Mouse (Mus musculus): ENCODE data around the gene Tmco5. TPM values are rescaled to one million over a fixed set of nuclear protein-coding genes. Genes with fewer than 3 reads are reported as not detected.

The Tmco5 gene
- polyA plus RNA-seq, 1 experiment from 2014 or later = not detected

- no peaks in the 10 kb centered on the region for H3K27me3 ChIP-seq (ENCODE audit: control insufficient read depth, insufficient read depth, low read length)
- no peak overlapping the region for H3K4me3 ChIP-seq (ENCODE audit: low read depth, low read length)
- H3K9me3 ChIP-seq (ENCODE audit: control insufficient read depth, low read length) = no peaks in the 10 kb centered on the region
- H3K27ac ChIP-seq (ENCODE audit: low read depth, low read length) = no peak overlapping the region
- no peaks in the 10 kb centered on the region for H3K4me1 ChIP-seq (replicated peaks; ENCODE audit: control insufficient read depth, insufficient read depth, low read length)
- no peak for DNase-seq (ENCODE audit: low spot score)
- no peak overlapping the region for H3K4me2 ChIP-seq (replicated peaks; ENCODE audit: low read depth, low read length)
- no peak overlapping the region for H3K9ac ChIP-seq (ENCODE audit: low read depth, low read length)
- ATAC-seq (ENCODE audit: low FRiP score) = no peak
- no peaks in the 10 kb centered on the region for H3K36me3 ChIP-seq (ENCODE audit: control insufficient read depth, insufficient read depth, low read length)
These were observed 56.3 kb downstream of the Tmco5 start for GRCm38 (mm10) chr2:116934776-116935175.

DNA sequence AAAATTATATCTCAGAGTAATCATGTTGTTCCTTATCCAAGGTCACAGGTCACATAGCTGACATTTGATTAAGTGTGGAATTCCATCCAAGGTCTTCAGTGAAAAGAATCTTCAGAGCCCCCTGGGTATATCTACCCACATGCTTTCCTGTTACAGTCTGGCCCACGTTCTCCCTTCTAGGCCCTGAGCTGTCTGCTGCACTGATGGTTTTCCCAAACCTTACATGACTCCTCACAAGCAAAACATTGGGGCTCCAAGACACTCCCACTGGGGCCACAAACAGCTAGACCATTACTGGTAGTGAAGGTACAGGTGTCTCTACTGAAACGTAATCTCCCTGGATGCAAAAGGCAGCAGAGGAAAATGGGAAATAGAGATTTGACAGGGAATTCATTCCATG, 57.9 kb downstream of the Tmco5 start:
- no peaks in the 10 kb centered on the region for H3K27me3 ChIP-seq (ENCODE audit: control insufficient read depth, insufficient read depth, low read length)

GRCm38 (mm10) chr2:116937166-116937565, 58.7 kb downstream of the Tmco5 start:
- no peak for ATAC-seq (ENCODE audit: low FRiP score)
- no peaks in the 10 kb centered on the region for H3K4me1 ChIP-seq (replicated peaks; ENCODE audit: control insufficient read depth, insufficient read depth, low read length)
- no peak overlapping the region for H3K27ac ChIP-seq (ENCODE audit: low read depth, low read length)
- no peak overlapping the region for H3K4me2 ChIP-seq (replicated peaks; ENCODE audit: low read depth, low read length)
- no peaks in the 10 kb centered on the region for H3K27me3 ChIP-seq (ENCODE audit: control insufficient read depth, insufficient read depth, low read length)
- no peak overlapping the region for H3K4me3 ChIP-seq (ENCODE audit: low read depth, low read length)
- H3K9me3 ChIP-seq (ENCODE audit: control insufficient read depth, low read length) = no peaks in the 10 kb centered on the region
- H3K36me3 ChIP-seq (ENCODE audit: control insufficient read depth, insufficient read depth, low read length) = no peaks in the 10 kb centered on the region
- no peak for DNase-seq (ENCODE audit: low spot score)
- 97% methylated on average over 1 of the region's 1 CpGs for WGBS
- no peak overlapping the region for H3K9ac ChIP-seq (ENCODE audit: low read depth, low read length)

More for the DNA sequence above, 57.9 kb downstream of the Tmco5 start:
- no peak for ATAC-seq (ENCODE audit: low FRiP score)
- Histone ChIP-seq H3K36me3 (ENCODE audit: control insufficient read depth, insufficient read depth, low read length) (no peaks in the 10 kb centered on the region), H3K9me3 (ENCODE audit: control insufficient read depth, low read length) (no peaks in the 10 kb centered on the region), H3K4me1 (replicated peaks; ENCODE audit: control insufficient read depth, insufficient read depth, low read length) (no peaks in the 10 kb centered on the region), H3K27ac (ENCODE audit: low read depth, low read length) (no peak overlapping the region), H3K4me2 (replicated peaks; ENCODE audit: low read depth, low read length) (no peak overlapping the region), H3K4me3 (ENCODE audit: low read depth, low read length) (no peak overlapping the region), H3K9ac (ENCODE audit: low read depth, low read length) (no peak overlapping the region)
- 62% methylated on average over 2 of the region's 2 CpGs for WGBS
- no peak for DNase-seq (ENCODE audit: low spot score)

DNA sequence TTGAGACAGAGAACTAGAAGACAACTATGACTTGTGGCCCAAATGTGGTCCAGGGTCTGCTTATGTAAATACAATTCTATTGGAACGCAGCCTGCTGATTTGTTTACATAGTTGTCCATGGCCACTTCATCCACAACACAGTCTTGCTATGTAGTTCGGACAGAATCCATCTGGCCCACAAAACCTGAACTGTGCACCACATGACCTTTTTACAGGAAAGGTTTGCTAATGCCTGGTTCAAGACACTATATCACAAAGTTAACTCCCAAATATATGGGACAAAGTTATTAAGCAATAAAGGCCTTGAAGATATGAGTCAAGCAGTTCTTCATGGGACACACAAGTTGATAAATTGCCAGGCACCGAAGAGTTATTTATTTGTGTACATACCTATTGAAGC, 63.3 kb downstream of the Tmco5 start:
- Histone ChIP-seq H3K9me3 (ENCODE audit: control insufficient read depth, low read length) (no peaks in the 10 kb centered on the region), H3K4me2 (replicated peaks; ENCODE audit: low read depth, low read length) (no peak overlapping the region), H3K4me3 (ENCODE audit: low read depth, low read length) (no peak overlapping the region), H3K4me1 (replicated peaks; ENCODE audit: control insufficient read depth, insufficient read depth, low read length) (no peaks in the 10 kb centered on the region), H3K9ac (ENCODE audit: low read depth, low read length) (no peak overlapping the region), H3K27ac (ENCODE audit: low read depth, low read length) (no peak overlapping the region), H3K27me3 (ENCODE audit: control insufficient read depth, insufficient read depth, low read length) (no peaks in the 10 kb centered on the region), H3K36me3 (ENCODE audit: control insufficient read depth, insufficient read depth, low read length) (no peaks in the 10 kb centered on the region)
- ATAC-seq (ENCODE audit: low FRiP score) (no peak), DNase-seq (ENCODE audit: low spot score) (no peak)
- 92% methylated on average over 3 of the region's 3 CpGs for WGBS

Other genes with a start within 250 kb of the Tmco5 start
- 17.8 and 23.3 TPM in 2 replicates for gene Spred1, start 242.7 kb downstream of the Tmco5 start, polyA plus RNA-seq (2014; fragmentation: Nextera tagmentation; extraction: Ambion mirVana)

All from hindbrain, embryonic 11.5 days (tissue).